Mouse (Mus musculus) WW6 (cell line): Measurements from ENCODE around the gene Rnaseh2a.
A peak's percentile ranks its signal among the peaks of the same experiment; 100 is the strongest.

Experiments used
- DNase-seq: peaks from one replicate; pipeline ENCODE4 v3.0.0-alpha.2; 2013; ENCODE audit warnings: low read depth, low spot score

The Rnaseh2a gene

GRCm38 (mm10) chr8:84969241-84970134 lies at the start of gene Rnaseh2a, which contains the start of the genes Gm49661 and Prdx2:
Gene Rnaseh2a (minus strand): TSS chr8:84969767.
Gene Gm49661 (minus strand): TSS chr8:84969433.
Gene Prdx2 (plus strand): TSS chr8:84969587.
- DNase-seq, result no peak

GRCm38 (mm10) chr8:85017209-85017608 lies 47.6 kb upstream of the Rnaseh2a start:
- DNase-seq, result no peak

DNA sequence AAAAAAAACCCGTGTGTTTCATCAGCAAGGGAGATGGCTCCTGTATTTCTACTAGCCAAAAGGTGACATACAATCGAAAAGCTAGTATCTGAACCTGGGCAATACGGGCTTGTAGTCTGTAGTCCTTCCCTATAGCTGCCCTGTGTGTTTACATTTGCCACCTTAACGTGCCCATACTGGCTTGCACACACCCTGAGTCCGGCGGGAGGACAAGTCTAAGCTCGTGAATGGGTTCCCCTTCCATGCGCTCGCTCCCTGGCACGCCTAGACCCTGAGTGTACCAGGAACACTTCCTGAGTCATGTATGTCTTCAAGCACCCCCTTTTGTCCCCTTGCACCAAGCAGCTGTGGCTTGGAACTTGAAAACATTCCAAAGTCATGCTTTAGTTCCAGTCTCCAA lies 47.2 kb upstream of the Rnaseh2a start:
- DNase-seq, result no peak

DNA sequence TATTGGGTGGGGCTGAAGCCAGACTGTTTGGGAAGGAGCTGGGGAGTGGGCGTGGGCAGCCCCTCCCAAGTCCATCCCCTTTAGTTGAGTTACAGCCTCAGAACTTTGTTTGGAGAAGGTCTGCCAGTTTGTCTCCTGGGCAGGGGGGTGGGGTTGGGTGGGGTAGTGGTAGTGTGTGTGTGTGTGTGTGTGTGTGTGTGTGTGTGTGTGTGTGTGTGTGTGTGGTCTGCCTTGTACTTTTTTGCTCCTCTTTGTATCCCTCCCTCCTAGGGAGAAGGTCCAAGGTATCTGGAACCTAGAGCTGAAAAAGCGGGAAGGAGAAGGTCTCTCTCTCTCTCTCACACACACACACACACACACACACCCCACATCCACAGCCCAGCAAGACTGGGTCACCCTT lies 44.9 kb upstream of the Rnaseh2a start, which contains the start of gene Best2:
TSS of gene Best2 (minus strand) at position 101 of the 400 bp plus-strand sequence.
- no peak for DNase-seq

DNA sequence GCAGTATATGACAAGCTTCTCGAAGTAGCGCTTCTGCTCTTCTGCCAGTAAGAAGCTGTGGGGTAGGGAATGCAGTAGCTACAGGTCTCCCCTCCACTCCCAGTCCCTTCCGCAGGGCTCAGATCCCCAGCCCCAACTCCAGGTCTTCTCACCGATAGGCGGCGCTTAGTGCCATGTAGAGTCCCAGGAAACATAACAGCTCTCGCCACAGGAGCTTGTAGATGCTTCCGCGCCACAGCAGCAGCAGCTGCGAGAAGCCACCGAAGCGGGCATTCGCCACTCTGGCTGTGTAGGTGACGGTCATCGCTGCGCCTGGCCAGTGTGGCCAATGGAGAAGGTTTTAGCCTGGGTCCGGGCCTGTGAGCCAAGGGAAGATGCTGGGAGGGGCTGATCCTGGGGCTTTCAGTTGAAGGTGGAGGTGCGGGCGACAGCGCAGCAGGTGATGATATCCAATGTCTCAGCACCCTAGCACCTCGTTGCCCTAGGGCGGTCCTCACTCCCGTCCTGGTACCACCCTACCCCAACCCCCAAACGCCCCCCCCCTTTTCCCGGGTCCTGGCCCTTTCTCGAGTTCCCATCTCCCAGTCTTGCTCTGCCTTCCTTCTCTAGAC lies 43.8 kb upstream of the Rnaseh2a start:
- DNase-seq, result no peak

- DNase-seq, result no peak
Measured at GRCm38 (mm10) chr8:85011242-85011641, 41.7 kb upstream of the Rnaseh2a start.

DNA sequence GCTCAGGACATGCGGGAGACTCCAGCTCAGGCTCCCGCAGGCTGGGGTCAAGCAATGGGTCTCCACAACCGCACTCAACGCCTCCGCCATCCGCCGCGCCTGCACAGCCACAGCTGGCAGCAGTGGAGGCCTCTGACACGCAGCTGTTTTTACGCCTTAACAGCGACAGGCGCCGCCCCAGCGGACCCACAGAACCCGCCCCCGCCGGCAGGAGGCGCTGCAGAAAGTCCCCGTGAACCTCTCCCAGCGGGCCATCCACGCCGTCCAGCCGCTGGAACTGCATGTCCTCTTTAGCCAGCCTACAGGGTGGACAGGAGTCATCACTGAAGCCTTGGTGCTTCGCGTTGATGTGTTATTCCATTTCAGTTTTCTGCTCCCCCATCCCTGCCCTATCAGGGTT lies 38.1 kb upstream of the Rnaseh2a start:
- DNase-seq, result no peak

- peak; percentile 95 for DNase-seq
Measured at GRCm38 (mm10) chr8:84997649-84998295, 28.2 kb upstream of the Rnaseh2a start.

DNA sequence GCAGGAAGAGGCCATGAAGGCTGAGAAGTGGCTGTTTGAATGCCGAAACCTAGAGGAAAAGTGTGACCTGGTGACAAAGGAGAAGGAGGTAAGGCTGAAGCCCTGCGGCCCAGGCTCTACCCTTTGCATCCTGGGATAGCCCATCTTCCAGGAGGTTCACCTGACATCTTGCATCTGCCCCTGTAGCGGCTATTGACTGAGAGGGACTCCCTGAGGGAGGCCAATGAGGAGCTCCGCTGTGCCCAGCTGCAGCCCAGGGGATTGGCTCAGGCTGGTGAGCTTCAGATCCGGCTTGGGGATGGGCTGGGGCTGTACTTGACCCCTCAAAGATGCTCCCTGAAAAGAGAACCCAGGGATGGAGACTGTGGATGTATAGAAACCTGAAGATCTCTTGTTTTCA lies 27.4 kb upstream of the Rnaseh2a start:
- no peak for DNase-seq

DNA sequence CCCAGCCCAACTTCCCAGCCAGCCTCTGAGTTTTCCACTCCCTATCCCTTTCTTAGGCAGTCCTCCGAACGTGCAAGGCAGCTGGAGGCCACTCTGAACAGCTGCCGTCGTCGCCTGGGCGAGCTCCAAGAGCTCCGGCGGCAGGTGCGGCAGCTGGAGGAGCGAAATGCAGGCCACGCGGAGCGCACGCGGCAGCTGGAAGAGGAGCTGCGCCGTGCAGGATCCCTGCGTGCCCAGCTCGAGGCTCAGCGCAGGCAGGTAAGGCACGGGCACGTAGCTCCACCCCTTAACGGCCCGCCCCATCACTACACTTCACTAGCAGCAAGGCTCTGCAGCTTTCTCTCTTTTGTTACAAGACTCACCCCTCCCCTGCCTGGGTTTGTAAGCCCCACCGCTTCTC lies 26.1 kb upstream of the Rnaseh2a start:
- DNase-seq, result no peak

DNA sequence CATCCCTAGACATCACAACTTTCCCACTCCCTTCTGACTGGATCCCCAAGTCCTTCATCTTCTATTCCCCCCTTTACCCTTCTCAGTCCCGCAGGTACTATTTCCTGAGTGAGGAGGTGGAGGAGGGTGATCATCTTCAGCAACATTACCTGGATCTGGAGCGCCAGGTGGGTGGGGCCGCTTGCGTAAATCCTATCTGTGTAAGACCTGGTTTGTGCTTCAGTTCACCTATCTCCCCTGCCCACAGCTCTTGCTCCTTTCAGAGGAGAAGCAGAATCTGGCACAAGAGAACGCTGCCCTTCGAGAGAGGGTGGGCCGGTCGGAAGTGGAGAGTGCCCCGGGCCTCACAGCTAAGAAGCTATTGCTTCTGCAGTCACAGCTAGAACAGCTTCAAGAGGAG lies 24.8 kb upstream of the Rnaseh2a start:
- DNase-seq, result no peak

GRCm38 (mm10) chr8:84990836-84991235 lies 21.3 kb upstream of the Rnaseh2a start:
- DNase-seq, result no peak

DNA sequence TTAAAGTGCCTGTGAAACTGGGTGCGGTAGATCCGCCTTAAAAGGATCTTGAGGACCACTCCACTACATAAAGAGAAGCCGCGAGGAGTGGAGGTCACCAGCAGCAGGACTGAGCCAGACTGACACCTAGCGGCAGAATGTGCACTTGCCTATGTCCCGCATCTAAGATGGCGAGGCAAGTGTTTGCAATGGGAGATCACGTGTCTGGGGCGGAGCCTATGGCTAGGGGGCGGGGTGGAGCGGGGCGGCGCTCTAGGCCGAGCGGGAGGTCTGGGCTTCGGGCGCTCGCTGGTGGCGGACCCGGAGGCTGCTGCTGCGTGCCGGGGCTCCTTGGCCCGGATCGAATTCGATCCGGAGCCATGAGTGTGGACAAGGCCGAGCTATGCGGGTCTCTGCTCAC lies 20.8 kb upstream of the Rnaseh2a start, which contains the start of gene Hook2:
TSS of gene Hook2 (plus strand) at position 255 of the 400 bp plus-strand sequence.
- DNase-seq, result peak; percentile 99

DNA sequence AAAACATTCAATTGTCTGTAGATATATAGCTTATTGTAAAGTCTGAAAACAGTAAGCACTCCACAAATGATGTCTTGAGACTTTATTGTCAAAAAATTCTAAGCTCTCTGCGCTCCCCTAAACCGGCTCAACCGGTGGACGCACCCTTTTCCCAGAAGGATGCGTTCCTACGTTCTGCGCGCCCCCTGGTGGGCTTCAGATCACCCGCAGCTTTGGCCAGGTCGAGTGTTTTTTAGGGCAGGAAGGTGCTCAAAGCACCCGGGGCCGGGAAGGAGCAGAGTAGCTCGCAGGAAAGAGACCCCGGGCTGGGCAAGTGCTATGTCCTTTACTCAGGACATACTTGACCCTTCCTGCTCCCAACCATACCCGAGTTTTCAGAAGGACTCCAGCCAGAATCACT lies 20.2 kb upstream of the Rnaseh2a start:
- no peak for DNase-seq

DNA sequence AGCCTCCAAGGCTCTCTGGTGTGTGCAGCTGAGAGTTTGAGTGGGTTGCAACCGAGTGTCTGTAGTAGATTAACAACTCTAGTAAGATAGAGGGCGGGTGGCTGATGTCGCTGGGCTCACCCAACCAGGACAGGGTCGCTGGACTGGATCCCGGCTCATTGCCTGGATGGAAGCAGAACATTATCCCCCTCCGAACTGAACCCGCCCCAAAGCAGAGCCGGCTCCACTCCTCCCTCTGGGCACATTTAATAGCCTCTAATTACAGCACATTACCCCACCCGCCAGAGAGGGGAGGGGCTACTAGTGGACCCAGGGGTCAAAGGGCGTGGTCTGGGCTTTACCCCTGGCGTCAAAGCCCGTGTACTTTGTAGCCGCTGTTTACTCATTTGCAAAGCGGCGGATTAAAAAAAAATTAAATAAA lies 19.8 kb upstream of the Rnaseh2a start:
- DNase-seq, result no peak

- DNase-seq, result no peak
Measured at GRCm38 (mm10) chr8:84987903-84988302, 18.3 kb upstream of the Rnaseh2a start.

- DNase-seq, result no peak
Measured at GRCm38 (mm10) chr8:84987388-84987787, 17.8 kb upstream of the Rnaseh2a start.

DNA sequence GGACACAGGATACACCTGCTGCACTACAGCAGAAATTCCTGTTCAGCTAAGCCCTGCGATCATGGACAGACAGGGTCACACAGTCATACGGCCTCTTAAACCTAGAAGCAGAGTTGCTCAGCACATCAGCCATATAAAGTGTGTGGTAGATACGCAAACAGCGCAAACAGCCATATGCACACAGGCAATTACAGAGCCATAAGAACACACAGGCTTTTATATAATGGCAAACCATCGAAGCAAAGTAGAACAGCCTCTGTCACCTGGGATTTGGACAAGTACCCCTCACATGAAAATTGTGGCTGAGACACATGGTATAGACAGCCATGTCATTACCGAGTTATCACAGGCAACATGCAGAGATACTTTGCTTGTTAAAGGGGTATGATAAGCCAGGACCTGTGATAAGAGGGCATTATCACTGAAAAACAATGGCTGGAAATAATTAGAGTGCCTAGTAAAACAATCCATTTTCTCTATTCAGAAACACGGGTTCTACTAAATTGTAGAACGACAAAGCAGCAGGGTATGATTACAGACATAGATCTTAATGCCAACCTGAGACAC lies 16.9 kb upstream of the Rnaseh2a start:
- DNase-seq, result no peak

DNA sequence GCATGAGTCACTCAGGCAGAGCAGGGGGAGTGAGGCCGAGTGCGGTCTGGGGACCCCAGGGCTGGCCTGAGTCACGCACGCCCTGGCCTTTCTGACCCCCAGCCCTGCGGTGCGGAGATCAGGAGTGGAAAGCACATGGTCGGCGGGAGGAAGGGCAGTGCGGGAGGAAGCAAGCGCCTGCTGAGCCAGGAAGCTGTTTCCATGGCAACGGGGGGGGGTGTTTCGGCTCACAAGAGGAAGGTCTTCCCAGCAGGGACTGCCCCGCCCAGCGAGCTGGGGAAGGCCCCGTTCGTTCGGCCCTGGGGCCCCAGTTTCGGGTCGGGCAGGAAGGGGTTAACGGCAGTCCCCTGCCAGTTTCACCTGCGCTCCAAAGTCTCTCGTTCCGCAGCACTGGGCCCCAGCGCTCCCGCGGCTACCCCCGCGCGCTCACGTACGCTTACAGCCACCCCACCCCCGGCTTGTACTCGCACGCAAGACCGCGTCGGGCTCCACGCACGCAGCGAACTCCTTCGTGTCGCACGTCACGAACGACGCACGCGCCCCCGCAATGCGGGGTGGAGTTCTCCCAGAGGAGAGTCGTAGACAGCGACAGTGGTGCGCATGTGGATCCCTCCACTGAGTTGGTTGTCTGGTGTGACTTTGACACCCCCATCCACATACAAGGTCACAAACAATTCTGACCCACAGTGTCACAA lies 16.3 kb upstream of the Rnaseh2a start:
- no peak for DNase-seq

GRCm38 (mm10) chr8:84985049-84985683 lies 15.6 kb upstream of the Rnaseh2a start:
- DNase-seq, result no peak
